Mouse (Mus musculus): Measurements from ENCODE around the gene Olfr671. TPM values are rescaled to one million over a fixed set of nuclear protein-coding genes. Genes with fewer than 3 reads are reported as not detected.
A peak's percentile ranks its signal among the peaks of the same experiment; 100 is the strongest.
"Not testable (repeated sequence)": the region's sequence is repeated elsewhere in the genome, so short reads cannot be mapped to it uniquely, and the experiment has no call there.

Olfr671 gene
- total RNA-seq (2015) (not detected in 2 replicates), total RNA-seq (2017) (not detected in 2 replicates)

GRCm38 (mm10) chr7:104979026-104979425 lies at the start of gene Olfr671:
Olfr671 (minus strand) TSS chr7:104979126.
- ATAC-seq (ENCODE audit: poor library complexity, severe bottlenecking), result no peak

GRCm38 (mm10) chr7:105028360-105028759 lies 49.4 kb upstream of the Olfr671 start, which contains the start of gene Olfr675:
Olfr675 (minus strand) TSS chr7:105028460.
- no peak for ATAC-seq (ENCODE audit: poor library complexity, severe bottlenecking)

DNA sequence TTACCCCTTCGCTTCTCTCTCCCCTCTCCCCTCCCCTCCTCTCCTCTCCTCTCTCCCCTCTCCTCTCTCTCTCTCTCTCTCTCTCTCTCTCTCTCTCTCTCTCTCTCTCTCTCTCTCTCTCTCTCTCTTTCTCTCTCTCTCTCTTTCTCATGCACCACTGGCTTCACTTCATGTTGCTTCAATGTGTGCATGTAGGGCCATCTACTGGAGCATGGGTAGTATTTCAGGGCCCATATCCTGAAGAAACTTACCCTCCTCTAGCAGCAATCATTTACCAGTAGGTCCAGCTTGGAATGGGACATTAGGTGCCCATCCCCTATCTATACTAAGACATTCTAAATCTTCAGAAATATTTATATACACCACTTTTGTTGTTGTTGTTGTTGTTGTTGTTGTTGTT lies 43.6 kb upstream of the Olfr671 start:
- ATAC-seq (ENCODE audit: poor library complexity, severe bottlenecking), result no peak

DNA sequence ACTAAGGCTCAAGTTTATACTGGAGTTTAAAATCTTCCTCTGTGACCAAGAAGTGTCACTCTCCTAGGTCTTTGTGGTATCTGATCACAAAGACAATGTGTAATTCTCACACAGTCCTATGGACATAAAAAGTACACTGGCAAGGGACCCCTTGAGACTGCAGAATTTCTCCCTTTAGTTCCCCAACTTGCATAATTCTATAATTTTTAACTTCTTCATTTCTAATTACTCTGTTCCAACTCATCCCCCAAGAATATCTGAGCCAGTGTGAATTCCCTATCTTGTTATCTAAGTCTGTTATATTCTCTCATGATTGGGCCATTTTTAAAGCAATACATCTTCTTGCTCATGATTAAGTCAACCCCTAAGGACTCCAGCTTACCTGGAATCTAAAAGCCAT lies 23.0 kb upstream of the Olfr671 start, which contains the start of gene Olfr672:
Gene Olfr672 (minus strand): TSS at position 101 of the 400 bp plus-strand sequence.
- ATAC-seq (ENCODE audit: poor library complexity, severe bottlenecking), result no peak

DNA sequence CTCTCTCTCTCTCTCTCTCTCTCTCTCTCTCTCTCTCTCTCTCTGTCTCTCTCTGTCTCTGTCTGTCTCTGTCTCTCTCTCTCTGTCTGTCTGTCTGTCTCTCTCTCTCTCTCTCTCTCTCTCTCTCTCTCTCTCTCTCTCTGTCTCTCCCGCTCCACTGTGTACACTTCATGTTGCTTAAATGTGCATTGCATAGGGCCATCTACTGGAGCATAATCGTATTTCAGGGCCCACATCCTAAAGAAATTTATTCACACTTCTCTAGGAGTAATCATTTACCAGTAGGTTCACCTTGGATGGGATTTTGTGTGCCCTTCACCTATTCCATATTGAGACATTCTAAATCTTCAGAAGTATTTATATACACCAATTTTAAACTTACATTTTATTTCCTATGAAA lies 6.4 kb downstream of the Olfr671 start:
- ATAC-seq (ENCODE audit: poor library complexity, severe bottlenecking), result not testable (repeated sequence)

GRCm38 (mm10) chr7:104962520-104962919 lies 16.4 kb downstream of the Olfr671 start, which contains the start of gene Olfr670:
Olfr670 (minus strand) TSS chr7:104962620.
- no peak for ATAC-seq (ENCODE audit: poor library complexity, severe bottlenecking)

- peak; percentile 88 for ATAC-seq (ENCODE audit: poor library complexity, severe bottlenecking)
Observed at GRCm38 (mm10) chr7:104950234-104950633, 28.7 kb downstream of the Olfr671 start.

GRCm38 (mm10) chr7:104933940-104934339 lies 45.0 kb downstream of the Olfr671 start, which contains the start of gene Olfr669:
Olfr669 (plus strand) TSS chr7:104934240.
- ATAC-seq (ENCODE audit: poor library complexity, severe bottlenecking), result no peak

DNA sequence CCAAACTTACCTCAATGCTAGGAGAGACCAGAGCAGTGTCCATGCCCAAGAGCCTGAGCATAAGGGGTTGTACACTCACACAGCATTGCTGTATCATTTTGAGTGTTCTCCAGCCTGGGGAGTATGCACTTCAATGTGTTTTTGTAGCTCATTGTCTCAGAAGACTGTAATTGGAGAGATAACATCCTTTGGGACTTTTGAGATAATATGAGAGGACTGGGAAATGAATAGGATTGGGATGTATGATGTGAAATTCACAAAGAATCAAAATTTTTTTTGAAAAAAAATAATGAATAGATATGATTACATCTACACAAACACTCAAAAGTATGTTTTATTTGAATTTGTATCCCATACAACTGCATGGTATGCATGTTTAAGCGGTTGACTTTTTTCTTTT lies 51.0 kb downstream of the Olfr671 start, which contains the start of gene Olfr668:
Gene Olfr668 (minus strand): TSS at position 101 of the 400 bp plus-strand sequence.
- no peak for ATAC-seq (ENCODE audit: poor library complexity, severe bottlenecking)

Other genes starting within 250 kb of the Olfr671 start
- not detected in 2 replicates for gene Usp17le, start 201.7 kb downstream of the Olfr671 start, total RNA-seq (2015)
- gene Usp17le, start 201.7 kb downstream of the Olfr671 start, total RNA-seq (2017), result not detected in 2 replicates
- gene Usp17lb, start 136.5 kb downstream of the Olfr671 start, total RNA-seq (2015), result not detected in 2 replicates
- not detected in 2 replicates for gene Usp17lb, start 136.5 kb downstream of the Olfr671 start, total RNA-seq (2017)
- not detected in 2 replicates for gene Usp17la, start 122.1 kb downstream of the Olfr671 start, total RNA-seq (2015)
- gene Usp17la, start 122.1 kb downstream of the Olfr671 start, total RNA-seq (2017), result not detected in 2 replicates
- not detected in 2 replicates for gene Olfr665, start 101.1 kb downstream of the Olfr671 start, total RNA-seq (2015)
- not detected in 2 replicates for gene Olfr665, start 101.1 kb downstream of the Olfr671 start, total RNA-seq (2017)
- gene Olfr666, start 83.2 kb downstream of the Olfr671 start, total RNA-seq (2015), result not detected in 2 replicates
- not detected in 2 replicates for gene Olfr666, start 83.2 kb downstream of the Olfr671 start, total RNA-seq (2017)
- not detected in 2 replicates for gene Olfr667, start 57.6 kb downstream of the Olfr671 start, total RNA-seq (2015)
- not detected in 2 replicates for gene Olfr667, start 57.6 kb downstream of the Olfr671 start, total RNA-seq (2017)
- gene Olfr668, start 51.1 kb downstream of the Olfr671 start, total RNA-seq (2015), result not detected in 2 replicates
- gene Olfr668, start 51.1 kb downstream of the Olfr671 start, total RNA-seq (2017), result not detected in 2 replicates
- not detected in 2 replicates for gene Olfr669, start 44.9 kb downstream of the Olfr671 start, total RNA-seq (2015)
- gene Olfr669, start 44.9 kb downstream of the Olfr671 start, total RNA-seq (2017), result not detected in 2 replicates
- not detected in 2 replicates for gene Olfr670, start 16.5 kb downstream of the Olfr671 start, total RNA-seq (2015)
- gene Olfr670, start 16.5 kb downstream of the Olfr671 start, total RNA-seq (2017), result not detected in 2 replicates
- gene Olfr672, start 22.9 kb upstream of the Olfr671 start, total RNA-seq (2015), result not detected in 2 replicates
- gene Olfr672, start 22.9 kb upstream of the Olfr671 start, total RNA-seq (2017), result not detected in 2 replicates
- not detected in 2 replicates for gene Olfr675, start 49.3 kb upstream of the Olfr671 start, total RNA-seq (2015)
- gene Olfr675, start 49.3 kb upstream of the Olfr671 start, total RNA-seq (2017), result not detected in 2 replicates
- gene Olfr676, start 53.6 kb upstream of the Olfr671 start, total RNA-seq (2015), result not detected in 2 replicates
- gene Olfr676, start 53.6 kb upstream of the Olfr671 start, total RNA-seq (2017), result not detected in 2 replicates
- gene Olfr677, start 72.2 kb upstream of the Olfr671 start, total RNA-seq (2015), result not detected in 2 replicates
- not detected in 2 replicates for gene Olfr677, start 72.2 kb upstream of the Olfr671 start, total RNA-seq (2017)
- not detected in 2 replicates for gene Olfr678, start 85.3 kb upstream of the Olfr671 start, total RNA-seq (2015)
- gene Olfr678, start 85.3 kb upstream of the Olfr671 start, total RNA-seq (2017), result not detected in 2 replicates
- not detected in 2 replicates for gene Olfr679, start 102.1 kb upstream of the Olfr671 start, total RNA-seq (2015)
- not detected in 2 replicates for gene Olfr679, start 102.1 kb upstream of the Olfr671 start, total RNA-seq (2017)
- gene Olfr680-ps1, start 113.7 kb upstream of the Olfr671 start, total RNA-seq (2015), result not detected in 2 replicates
- gene Olfr680-ps1, start 113.7 kb upstream of the Olfr671 start, total RNA-seq (2017), result not detected in 2 replicates
- not detected in 2 replicates for gene Olfr681, start 137.7 kb upstream of the Olfr671 start, total RNA-seq (2015)
- gene Olfr681, start 137.7 kb upstream of the Olfr671 start, total RNA-seq (2017), result not detected in 2 replicates
- gene Olfr683, start 167.9 kb upstream of the Olfr671 start, total RNA-seq (2015), result not detected in 2 replicates
- gene Olfr683, start 167.9 kb upstream of the Olfr671 start, total RNA-seq (2017), result not detected in 2 replicates
- not detected in 2 replicates for gene Olfr684, start 184.5 kb upstream of the Olfr671 start, total RNA-seq (2015)
- gene Olfr684, start 184.5 kb upstream of the Olfr671 start, total RNA-seq (2017), result not detected in 2 replicates
- not detected in 2 replicates for gene Olfr685, start 206.9 kb upstream of the Olfr671 start, total RNA-seq (2015)
- gene Olfr685, start 206.9 kb upstream of the Olfr671 start, total RNA-seq (2017), result not detected in 2 replicates
- not detected in 2 replicates for gene Olfr686, start 228.4 kb upstream of the Olfr671 start, total RNA-seq (2015)
- not detected in 2 replicates for gene Olfr686, start 228.4 kb upstream of the Olfr671 start, total RNA-seq (2017)